Mouse (Mus musculus): ENCODE data around the gene Eif3b. TPM values are rescaled to one million over a fixed set of nuclear protein-coding genes. Genes with fewer than 3 reads are reported as not detected.

Eif3b gene
- polyA plus RNA-seq (2017; shearing (Covaris generic)), result 32.4 TPM

GRCm38 (mm10) chr5:140418489-140419441 lies at the start of gene Eif3b:
Eif3b (plus strand) TSS chr5:140419328.

GRCm38 (mm10) chr5:140388588-140389576 lies 30.2 kb upstream of the Eif3b start, which contains the start of gene Snx8:
Snx8 (minus strand) TSS chr5:140389262.

GRCm38 (mm10) chr5:140445345-140445744 lies 26.2 kb downstream of the Eif3b start, which contains the start of gene Gm4869:
Gm4869 (plus strand) TSS chr5:140445645.

Other genes starting within 250 kb of the Eif3b start
- 30.5 TPM for gene Mad1l1, start 97.8 kb upstream of the Eif3b start, polyA plus RNA-seq (2017; shearing (Covaris generic))
- gene Nudt1, start 97.7 kb upstream of the Eif3b start, polyA plus RNA-seq (2017; shearing (Covaris generic)), result 27.0 TPM
- 19.8 TPM for gene Mrm2, start 87.4 kb upstream of the Eif3b start, polyA plus RNA-seq (2017; shearing (Covaris generic))
- 2.5 TPM for gene Snx8, start 30.1 kb upstream of the Eif3b start, polyA plus RNA-seq (2017; shearing (Covaris generic))
- gene Gm4869, start 26.3 kb downstream of the Eif3b start, polyA plus RNA-seq (2017; shearing (Covaris generic)), result not detected
- 43.3 TPM for gene Chst12, start 86.2 kb downstream of the Eif3b start, polyA plus RNA-seq (2017; shearing (Covaris generic))
- 4.2 TPM for gene Grifin, start 145.7 kb downstream of the Eif3b start, polyA plus RNA-seq (2017; shearing (Covaris generic))
- 72.0 TPM for gene Lfng, start 188.0 kb downstream of the Eif3b start, polyA plus RNA-seq (2017; shearing (Covaris generic))
- gene Ttyh3, start 229.7 kb downstream of the Eif3b start, polyA plus RNA-seq (2017; shearing (Covaris generic)), result 4.5 TPM